Mouse (Mus musculus) adrenal gland (tissue): ENCODE measurements around the gene Mindy1.
"Not testable (repeated sequence)": the region's sequence is repeated elsewhere in the genome, so short reads cannot be mapped to it uniquely, and the experiment has no call there.

Source experiments
- intact Hi-C: fragments of 180-260 bp; cut with DNase I; formaldehyde crosslinking; loops from one replicate; pipeline ENCODE4 v1.15.1; 2025

Gene Mindy1

DNA sequence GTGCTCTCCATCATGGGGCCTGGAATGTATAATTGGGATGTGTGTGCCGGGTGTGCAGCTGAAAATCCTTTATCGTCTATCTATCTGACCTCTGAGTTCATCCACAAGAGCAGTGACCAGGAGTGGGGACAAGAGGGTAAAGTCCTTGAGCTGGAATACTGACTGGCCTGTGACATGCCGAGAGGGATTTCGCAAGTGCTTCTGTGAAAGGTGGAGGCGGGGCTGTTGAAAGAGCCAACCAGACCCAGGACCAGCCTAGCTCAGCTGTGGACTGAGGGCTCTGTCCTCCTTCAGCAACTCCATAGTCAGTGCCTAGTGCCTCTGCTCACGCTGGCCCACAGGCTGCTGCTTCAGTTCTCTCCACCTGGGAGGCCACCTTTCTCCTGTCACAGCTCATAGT lies 37.4 kb downstream of the Mindy1 start:
- intact Hi-C loops, result no loop called here

DNA sequence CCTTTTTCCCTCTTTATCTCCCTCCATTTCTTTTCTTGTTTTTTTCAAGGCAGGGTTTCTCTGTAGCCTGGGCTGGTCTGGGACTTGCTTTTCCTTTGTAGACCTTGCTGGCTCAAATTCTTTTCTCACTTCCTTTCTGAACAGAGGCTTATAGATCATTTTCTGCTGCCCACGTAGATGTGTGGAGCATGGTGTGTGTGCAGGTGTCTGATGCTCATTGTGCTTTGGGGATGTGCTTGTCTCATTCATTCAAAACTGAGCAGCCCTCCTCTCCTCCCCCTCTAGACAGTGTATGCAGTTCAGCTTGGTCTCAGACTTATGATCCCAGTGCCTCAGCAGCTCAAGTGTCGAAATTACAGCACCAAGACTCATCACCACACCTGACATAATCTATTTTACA lies 38.0 kb downstream of the Mindy1 start:
- intact Hi-C loops, result no loop called here

DNA sequence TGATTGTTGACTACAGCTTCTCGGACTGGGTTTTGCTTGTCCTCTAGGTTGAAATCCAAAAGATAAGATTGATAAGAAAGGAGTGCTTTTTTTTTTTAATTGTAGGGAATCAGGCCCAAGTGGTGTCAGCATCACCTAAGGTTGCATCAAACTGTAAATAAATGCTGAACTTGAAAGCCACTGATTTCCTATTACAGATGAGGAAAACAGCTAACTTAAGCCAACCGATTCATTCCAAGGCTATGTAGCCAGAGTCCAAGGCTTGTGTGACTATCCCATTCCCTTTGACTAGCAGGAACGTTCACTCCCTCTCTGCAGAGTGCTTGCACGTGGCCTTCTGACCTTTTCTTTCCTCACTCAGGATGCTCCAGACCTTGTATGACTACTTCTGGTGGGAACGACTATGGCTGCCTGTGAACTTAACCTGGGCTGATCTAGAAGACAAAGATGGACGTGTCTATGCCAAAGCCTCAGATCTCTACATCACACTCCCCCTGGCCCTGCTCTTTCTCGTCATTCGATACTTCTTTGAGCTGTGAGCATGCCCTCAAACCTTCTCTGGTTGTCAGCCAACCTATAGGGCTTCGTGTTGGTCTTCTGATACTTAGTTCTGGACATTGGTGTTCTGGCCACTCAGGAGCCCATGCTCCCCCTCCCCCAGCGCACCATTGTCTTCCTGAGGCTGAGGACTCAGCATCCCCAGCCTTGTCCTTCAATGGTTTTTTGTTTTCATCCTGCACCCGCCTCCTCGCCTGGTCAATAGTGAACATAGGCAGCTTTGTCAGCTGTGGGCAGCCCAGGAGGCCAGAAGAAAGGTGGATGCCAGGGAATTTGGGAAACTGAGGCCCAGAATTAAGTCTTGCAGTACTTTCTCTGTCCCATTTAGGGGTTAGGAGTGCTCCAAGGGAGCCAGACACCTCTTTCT lies 38.8 kb downstream of the Mindy1 start:
- intact Hi-C loops, result no loop called here

DNA sequence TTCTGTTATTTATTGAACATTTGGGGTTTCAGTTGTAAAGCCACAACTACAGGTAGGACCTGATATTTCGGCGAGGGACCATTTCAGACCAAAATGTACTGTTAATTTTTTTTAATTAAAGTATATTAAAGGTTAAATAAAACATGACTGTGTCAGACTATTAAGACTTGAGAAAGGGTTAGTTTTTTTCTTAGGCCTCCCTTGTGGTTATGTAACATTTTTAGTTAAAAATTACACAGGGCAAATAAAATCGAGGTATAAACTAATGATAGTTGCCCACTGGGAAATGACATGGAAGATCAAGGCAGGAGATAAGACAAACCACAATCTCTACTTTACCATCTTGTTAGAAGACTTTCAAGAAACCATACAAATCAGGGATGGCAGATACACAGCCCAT lies 42.3 kb downstream of the Mindy1 start:
- intact Hi-C loops, result no loop called here

DNA sequence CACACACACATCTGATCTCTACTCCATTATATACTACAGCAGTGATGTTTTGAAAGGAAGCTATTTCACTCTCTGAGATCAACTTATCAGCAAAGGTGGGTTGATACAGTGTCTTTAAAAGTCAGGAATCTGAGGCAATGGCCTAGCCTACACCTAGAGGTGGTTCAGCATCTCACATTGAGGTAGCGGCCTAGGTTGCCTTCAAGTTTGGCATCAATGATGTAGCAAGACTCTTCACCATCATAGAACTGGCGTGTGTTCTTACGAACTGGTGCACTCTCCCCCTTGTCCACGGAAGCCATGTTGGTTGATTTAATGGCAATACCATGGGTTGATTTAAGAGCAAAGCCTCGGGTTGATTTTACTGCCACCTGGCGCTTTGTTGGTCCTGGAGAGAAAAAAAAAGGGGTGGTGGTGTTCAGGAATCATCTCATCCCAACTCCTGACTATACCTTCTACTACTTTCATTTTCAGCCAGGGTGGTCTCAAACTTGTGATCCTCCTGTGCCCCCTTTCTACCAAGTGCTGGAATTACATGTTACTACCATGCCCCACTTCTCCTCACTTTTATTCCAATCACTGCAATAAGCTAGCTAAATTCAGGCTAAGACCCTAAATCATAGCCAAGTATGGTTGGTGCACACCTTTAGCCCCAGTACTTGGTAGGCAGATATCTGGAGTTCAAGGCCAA lies 43.5 kb downstream of the Mindy1 start:
- intact Hi-C loops, result no loop called here

DNA sequence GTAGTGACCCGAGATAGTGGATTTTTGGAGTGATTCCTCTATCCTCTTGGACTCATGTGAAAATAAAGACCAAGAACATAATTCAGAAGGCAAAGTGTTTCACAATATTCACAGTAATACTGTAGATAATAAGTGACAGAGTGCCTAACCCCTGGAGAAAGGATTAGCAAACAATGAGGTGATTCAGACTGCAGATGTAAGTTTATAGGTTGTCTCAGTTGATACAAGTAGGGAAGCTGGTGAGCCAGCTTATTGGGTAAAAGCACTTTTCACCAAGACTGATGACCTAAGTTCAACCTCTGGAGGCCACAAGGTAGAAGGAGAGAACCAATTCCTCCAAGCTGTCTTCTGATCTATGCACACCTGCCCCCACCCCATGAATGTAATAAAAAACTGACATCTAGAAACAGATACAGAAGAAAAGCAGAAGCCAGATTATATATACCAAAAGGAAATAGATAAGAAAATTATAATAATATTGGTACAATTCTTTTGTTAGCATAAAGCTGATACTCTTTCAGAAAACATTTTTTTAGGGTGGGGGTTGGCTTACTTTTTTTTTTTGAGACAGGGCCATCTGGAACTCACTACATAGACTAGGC lies 47.8 kb downstream of the Mindy1 start:
- intact Hi-C loops, result no loop called here

DNA sequence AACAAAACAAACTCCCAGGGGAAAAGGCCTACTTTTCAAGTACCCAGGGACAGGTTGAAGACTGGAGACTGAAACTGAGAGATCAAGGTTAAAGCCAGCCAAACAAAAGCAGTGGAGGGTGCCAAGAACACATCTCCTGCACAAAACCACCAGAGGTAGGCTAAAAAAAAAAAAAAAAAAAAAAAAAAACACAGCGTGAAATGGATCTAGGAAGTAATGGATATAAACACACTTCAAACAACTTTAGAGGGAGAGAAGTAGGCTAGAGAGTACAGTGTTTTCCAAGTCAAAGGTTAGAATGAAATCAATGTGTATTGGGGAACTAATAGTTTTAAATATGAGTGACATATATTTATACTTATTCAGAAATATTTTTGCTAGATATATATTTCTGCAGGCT lies 50.4 kb downstream of the Mindy1 start:
- intact Hi-C loops, result no loop called here

DNA sequence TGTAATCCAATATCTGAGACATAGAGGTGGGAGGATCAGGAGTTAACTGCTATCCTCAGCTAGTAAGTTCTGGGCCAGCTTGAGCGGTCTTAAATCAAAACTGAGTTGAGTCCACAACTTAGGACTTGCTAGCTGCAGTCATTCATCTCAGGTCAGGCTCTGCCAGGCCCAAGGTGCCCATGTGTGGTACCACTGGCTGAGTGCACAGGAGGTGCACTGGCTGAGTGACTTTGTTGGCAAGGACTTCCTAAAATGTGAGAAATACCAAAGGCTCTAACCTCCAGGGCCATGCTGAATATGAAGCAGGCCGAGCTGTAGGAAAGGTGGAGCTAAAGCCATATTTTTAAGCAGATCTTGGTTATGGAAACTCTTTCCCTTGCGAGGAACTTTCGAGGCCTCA lies 56.2 kb downstream of the Mindy1 start:
- intact Hi-C loops, result no loop called here

DNA sequence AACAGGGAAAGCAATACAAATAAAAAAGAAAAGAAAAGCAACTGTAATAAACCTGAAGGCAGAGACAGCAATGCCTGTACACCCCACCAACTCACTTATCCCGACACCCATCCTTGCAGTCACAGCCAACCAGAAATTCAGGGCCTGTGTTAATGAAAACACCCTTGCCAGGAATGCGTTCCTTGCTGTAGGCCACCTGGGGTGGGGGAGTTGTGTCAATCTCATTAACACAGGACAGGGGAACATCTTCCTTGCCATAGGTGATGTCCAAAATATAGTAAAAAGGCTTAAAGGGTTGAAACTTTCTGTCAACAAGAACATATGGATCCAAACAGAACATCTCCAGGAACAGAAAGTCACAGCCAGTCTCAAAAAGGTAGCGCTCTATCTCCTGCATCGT lies 57.1 kb downstream of the Mindy1 start:
- intact Hi-C loops, result no loop called here

DNA sequence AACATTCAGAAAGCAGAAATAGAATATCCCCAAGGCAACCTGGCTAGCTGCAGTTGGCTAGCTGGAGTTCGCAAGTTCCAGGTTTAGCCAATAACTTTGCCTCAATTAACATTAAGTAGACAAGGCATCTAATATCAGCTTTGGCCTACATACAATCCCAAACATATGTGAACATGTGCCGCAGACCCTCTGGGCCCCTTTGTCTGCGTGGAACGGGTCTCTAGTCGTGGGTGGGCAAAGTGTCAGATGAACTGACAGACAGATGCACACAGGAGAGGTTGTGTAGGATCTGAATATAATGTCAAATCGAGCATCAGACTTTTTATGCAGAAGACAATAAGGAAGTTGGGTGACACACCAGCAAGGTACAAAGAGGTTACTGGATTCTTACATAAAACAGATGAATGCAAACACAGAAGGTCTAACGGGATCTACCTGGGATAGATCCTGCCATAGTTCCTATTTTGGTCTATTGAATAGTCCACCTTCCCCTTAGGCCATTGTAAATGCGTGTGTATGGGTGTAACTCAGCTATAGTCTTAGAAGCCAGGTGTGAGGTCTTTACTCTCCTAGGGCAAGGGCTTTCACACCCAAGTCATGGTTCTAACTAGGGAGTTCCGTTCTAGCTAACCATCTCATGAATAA lies 62.3 kb downstream of the Mindy1 start:
- intact Hi-C loops, result not testable (repeated sequence)
